Mouse (Mus musculus): ENCODE data around the gene Tnni1. TPM values are rescaled to one million over a fixed set of nuclear protein-coding genes. Genes with fewer than 3 reads are reported as not detected.

The Tnni1 gene
- polyA plus RNA-seq, 1 experiment, result 1.8 TPM

GRCm38 (mm10) chr1:135766592-135767306, 12.5 kb upstream of the Tnni1 start:
- DNase-seq (ENCODE audit: low read depth), result no peak

DNA sequence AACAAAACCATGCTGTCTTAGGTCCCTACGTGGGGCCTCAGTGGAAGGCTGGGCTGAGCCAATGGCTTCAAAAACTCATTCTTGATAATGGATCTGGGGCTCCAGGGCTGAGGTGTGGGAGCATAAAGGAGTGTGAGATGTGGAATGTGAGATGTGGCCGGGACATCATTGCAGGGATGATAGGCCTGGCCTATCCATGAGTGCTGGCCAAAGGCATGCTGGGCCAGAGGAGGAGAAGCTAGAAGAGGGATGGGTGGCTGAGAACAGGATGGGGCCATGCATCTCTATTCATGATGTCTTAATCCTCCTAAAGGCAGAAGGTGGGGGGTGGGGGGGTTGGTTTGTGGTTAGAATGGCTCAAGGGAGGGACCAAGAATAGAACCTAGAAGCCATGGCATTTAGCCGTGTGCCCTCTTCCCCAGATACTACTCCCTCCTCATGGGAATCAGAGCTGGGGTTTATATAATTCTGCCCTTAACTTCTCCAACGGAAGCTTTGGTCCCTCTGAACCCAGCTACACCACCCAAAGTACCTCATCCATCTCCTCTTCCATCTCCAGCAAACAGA, 11.8 kb upstream of the Tnni1 start:
- no peak for DNase-seq (ENCODE audit: low read depth)

- DNase-seq (ENCODE audit: low read depth), result no peak
These were observed 10.8 kb upstream of the Tnni1 start for GRCm38 (mm10) chr1:135768400-135768799.

DNA sequence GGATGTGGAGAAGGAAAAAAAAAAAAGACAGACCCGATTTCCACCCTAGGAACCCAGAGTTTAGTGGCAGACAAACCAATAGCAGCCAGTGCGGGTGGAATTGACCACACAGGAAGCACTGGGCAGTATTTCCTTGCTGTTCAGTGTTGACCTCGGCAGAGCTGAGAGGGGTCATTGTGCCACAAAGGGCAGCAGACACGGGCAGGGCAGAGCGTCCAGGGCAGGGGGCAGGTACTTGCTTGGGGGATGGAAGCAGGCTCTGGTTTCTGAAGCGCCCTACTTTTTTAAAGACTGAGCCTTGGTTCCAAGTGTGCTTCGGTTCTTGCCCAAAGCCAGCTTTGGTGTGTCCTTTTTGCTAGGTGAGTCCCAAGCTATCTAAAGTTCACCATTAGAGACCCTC, 9.0 kb upstream of the Tnni1 start:
- DNase-seq (ENCODE audit: low read depth), result no peak

- no peak for DNase-seq (ENCODE audit: low read depth)
These were observed 8.2 kb upstream of the Tnni1 start for GRCm38 (mm10) chr1:135770896-135771572.

GRCm38 (mm10) chr1:135771573-135771970, 7.7 kb upstream of the Tnni1 start:
- DNase-seq (ENCODE audit: low read depth), result no peak

- DNase-seq (ENCODE audit: low read depth), result no peak
These were observed 2.6 kb upstream of the Tnni1 start for GRCm38 (mm10) chr1:135776596-135776995.

- DNase-seq (ENCODE audit: low read depth), result no peak
These were observed 2.2 kb upstream of the Tnni1 start for GRCm38 (mm10) chr1:135777046-135777445.

DNA sequence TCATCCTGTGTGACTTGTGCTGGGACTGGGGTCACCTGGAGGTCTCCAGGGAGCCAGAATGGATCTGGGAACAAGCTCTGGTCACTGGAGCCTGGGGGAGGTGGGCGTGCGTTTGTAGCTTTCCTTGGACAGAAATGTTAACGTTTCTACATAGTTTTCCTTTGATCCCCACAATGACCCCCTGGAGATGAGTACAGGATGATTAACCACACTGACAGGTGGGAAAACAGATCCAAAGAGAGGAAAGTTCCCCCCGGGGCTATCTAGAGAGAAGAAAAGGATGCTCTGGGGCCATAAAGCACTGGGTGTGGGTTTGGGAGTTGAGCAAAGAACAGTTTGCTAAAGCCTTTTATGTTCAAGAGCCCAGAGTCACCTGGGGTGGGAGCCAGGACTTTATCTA, 1.4 kb downstream of the Tnni1 start:
- no peak for DNase-seq (ENCODE audit: low read depth)

- DNase-seq (ENCODE audit: low read depth), result no peak
These were observed 2.0 kb downstream of the Tnni1 start for GRCm38 (mm10) chr1:135781220-135781619.

- DNase-seq (ENCODE audit: low read depth), result peak; percentile 47
These were observed 3.6 kb downstream of the Tnni1 start for GRCm38 (mm10) chr1:135782816-135783215.

- no peak for DNase-seq (ENCODE audit: low read depth)
These were observed 8.6 kb downstream of the Tnni1 start for GRCm38 (mm10) chr1:135787799-135788198.

GRCm38 (mm10) chr1:135788708-135789107, 9.5 kb downstream of the Tnni1 start:
- DNase-seq (ENCODE audit: low read depth), result no peak

GRCm38 (mm10) chr1:135789815-135790214, 10.6 kb downstream of the Tnni1 start:
- DNase-seq (ENCODE audit: low read depth), result no peak

DNA sequence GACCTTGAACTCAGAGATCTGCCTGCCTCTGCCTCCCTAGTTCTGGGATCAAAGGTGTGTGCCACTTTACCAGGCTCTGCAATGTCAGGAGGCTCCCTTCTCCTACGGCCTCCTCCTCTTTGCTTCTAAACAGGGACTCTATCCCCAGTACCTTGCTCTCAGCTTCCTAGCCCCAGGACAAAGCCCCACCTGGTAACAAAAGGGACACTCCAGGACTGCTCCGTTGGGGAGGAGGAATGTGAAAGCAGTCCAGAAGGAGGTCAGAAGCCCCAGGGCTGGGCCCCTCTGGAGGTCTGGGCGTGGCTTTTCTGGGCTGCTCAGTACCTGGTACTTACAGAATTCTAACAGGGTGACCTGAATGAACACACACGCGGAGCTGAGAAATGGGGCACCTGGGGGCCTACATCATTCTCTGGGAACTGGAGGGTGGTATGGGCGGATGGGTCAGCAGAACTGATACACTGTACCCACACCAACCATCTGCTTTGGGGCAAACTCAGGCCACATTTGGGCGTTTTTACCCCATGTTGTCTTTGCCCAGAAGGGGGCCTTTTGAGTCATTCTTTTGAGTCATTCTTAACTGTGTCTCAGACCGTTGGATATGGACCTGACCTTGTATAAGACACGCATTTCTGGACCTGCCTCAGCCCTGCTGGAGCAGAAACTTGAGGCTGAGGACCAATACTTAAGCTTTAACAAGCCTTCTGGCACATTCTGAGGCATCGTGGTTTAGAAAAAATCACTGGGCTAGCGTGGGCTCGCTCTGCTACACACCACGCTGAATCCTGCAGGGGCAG, 13.1 kb downstream of the Tnni1 start:
- DNase-seq (ENCODE audit: low read depth), result no peak

GRCm38 (mm10) chr1:135793370-135794215, 14.4 kb downstream of the Tnni1 start:
- DNase-seq (ENCODE audit: low read depth), result peak; percentile 41

GRCm38 (mm10) chr1:135794216-135795134, 15.2 kb downstream of the Tnni1 start:
- no peak for DNase-seq (ENCODE audit: low read depth)

- DNase-seq (ENCODE audit: low read depth), result no peak
These were observed 19.3 kb downstream of the Tnni1 start for GRCm38 (mm10) chr1:135798492-135798891.

DNA sequence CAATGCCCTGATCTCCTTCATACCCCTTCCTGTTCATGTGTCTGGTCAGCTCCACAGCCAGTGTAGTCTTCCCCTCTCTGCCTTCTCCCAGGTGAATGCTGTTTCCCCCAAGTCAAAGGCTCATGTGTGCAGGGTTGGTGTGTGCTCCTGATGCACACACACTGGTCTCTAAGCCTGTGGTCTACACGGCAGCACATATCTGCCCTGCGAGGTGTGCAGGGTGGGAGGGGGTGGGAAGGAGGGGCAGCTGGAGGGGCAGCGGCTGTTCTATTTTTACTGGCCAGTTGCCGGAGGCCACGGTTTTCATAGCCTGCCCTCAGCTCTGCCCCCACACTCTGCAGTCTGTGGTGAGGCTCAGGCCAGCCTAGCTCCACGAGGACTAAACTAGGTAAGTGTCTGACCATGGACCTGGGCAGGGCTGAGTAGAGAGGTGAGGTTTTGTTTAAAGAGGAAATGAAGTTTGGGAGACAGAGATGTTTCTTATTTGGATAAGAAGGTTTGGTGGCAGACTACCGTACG, 19.9 kb downstream of the Tnni1 start:
- no peak for DNase-seq (ENCODE audit: low read depth)
